Mouse (Mus musculus) frontal cortex, adult (tissue): ENCODE data around the gene Prss21.

Experiments used
- ATAC-seq: cut with Nextera tagmentation; 2 replicates; pipeline ENCODE4 v1.9.2; 2017; ENCODE audit warnings: mild to moderate bottlenecking, moderate library complexity, mixed read lengths; ENCODE audit not compliant: low TSS enrichment

The Prss21 gene

GRCm38 (mm10) chr17:23867756-23868155 is at the start of gene Prss21:
TSS of gene Prss21 (plus strand) at chr17:23868056.
- ATAC-seq = no peak

GRCm38 (mm10) chr17:23818579-23818978 is 49.3 kb upstream of the Prss21 start:
- ATAC-seq = no peak

GRCm38 (mm10) chr17:23819235-23819634 is 48.6 kb upstream of the Prss21 start:
- no peak for ATAC-seq

GRCm38 (mm10) chr17:23820731-23821130 is 47.1 kb upstream of the Prss21 start:
- ATAC-seq = no peak

- ATAC-seq = no peak
Measured at GRCm38 (mm10) chr17:23822094-23822493, 45.8 kb upstream of the Prss21 start.

- no peak for ATAC-seq
Measured at GRCm38 (mm10) chr17:23823018-23823417, 44.8 kb upstream of the Prss21 start.

GRCm38 (mm10) chr17:23823614-23824013 is 44.2 kb upstream of the Prss21 start:
- no peak for ATAC-seq

GRCm38 (mm10) chr17:23825591-23825990 is 42.3 kb upstream of the Prss21 start:
- ATAC-seq = no peak

- peak; percentile 21; the same call in 1 of the 2 replicates for ATAC-seq
Measured at GRCm38 (mm10) chr17:23828271-23829001, 39.4 kb upstream of the Prss21 start.

GRCm38 (mm10) chr17:23829064-23829619 is 38.7 kb upstream of the Prss21 start, which contains the start of gene Elob:
TSS of gene Elob (minus strand) at chr17:23829136.
- peak; percentile 83 for ATAC-seq

GRCm38 (mm10) chr17:23831201-23831600 is 36.7 kb upstream of the Prss21 start:
- ATAC-seq = no peak

- ATAC-seq = no peak
Measured at GRCm38 (mm10) chr17:23836006-23836575, 31.8 kb upstream of the Prss21 start, which contains the start of gene Prss33. TSS of gene Prss33 (minus strand) at chr17:23836056.

GRCm38 (mm10) chr17:23841145-23841544 is 26.7 kb upstream of the Prss21 start:
- no peak for ATAC-seq

GRCm38 (mm10) chr17:23843141-23843811 is 24.6 kb upstream of the Prss21 start:
- ATAC-seq = no peak

GRCm38 (mm10) chr17:23843812-23844273 is 24.0 kb upstream of the Prss21 start, which contains the start of the genes Prss32 and Prss41:
TSS of gene Prss32 (plus strand) at chr17:23843855.
TSS of gene Prss41 (minus strand) at chr17:23844172.
- ATAC-seq = no peak

GRCm38 (mm10) chr17:23850028-23850427 is 17.8 kb upstream of the Prss21 start:
- no peak for ATAC-seq

- no peak for ATAC-seq
Measured at GRCm38 (mm10) chr17:23850853-23851749, 16.8 kb upstream of the Prss21 start.

- no peak for ATAC-seq
Measured at GRCm38 (mm10) chr17:23853292-23853691, 14.6 kb upstream of the Prss21 start.

- ATAC-seq = no peak
Measured at GRCm38 (mm10) chr17:23854229-23854765, 13.6 kb upstream of the Prss21 start.

- ATAC-seq = no peak
Measured at GRCm38 (mm10) chr17:23857193-23857592, 10.7 kb upstream of the Prss21 start.

- no peak for ATAC-seq
Measured at GRCm38 (mm10) chr17:23857913-23858312, 9.9 kb upstream of the Prss21 start.
